Mouse (Mus musculus): ENCODE data around the gene Sprr2i. TPM values are rescaled to one million over a fixed set of nuclear protein-coding genes. Genes with fewer than 3 reads are reported as not detected.

Gene Sprr2i
- not detected for total RNA-seq (2021)
- long read RNA-seq, experiment 1: 0 reads
- long read RNA-seq, experiment 2: 0 reads

GRCm38 (mm10) chr3:92407691-92408090 is at the start of gene Sprr2i:
Gene Sprr2i, plus strand, starts transcription at chr3:92407991.
- intact Hi-C loops (cut with DNase I): no loop called here

GRCm38 (mm10) chr3:92361619-92362018 is 46.2 kb upstream of the Sprr2i start:
- no peak for DNase-seq (ENCODE audit: low spot score in 2 of 2)
- intact Hi-C loops (cut with DNase I): no loop called here

More at GRCm38 (mm10) chr3:92407691-92408090, at the start of gene Sprr2i:
- DNase-seq (ENCODE audit: low spot score in 2 of 2): no peak

GRCm38 (mm10) chr3:92364887-92365286 is 42.9 kb upstream of the Sprr2i start, which contains the start of gene Sprr2f:
Gene Sprr2f, plus strand, starts transcription at chr3:92365187.
- intact Hi-C loops (cut with DNase I): no loop called here
- no peak for DNase-seq (ENCODE audit: low spot score in 2 of 2)

DNA sequence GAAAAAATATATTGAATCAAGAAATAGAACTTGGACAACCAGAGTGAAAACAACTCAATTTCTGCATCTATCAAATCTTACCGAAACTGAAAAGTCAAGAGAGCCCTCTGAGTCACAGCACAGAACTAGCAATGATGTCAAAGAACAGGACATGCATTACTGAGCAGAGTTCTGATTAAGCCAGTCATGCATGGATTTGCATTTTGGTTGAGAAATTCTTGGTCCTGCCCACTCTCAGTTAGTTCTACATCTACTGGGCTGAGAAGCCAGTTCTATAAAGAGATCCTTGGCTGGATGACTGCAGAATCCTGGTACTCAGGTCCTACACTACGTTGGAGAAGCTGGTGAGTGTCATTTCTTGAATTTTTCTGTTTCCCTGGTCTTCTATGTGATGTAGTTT is 34.2 kb upstream of the Sprr2i start:
- DNase-seq (ENCODE audit: low spot score in 2 of 2): peak in 1 of 2 experiments; percentile 2
- intact Hi-C loops (cut with DNase I): no loop called here

DNA sequence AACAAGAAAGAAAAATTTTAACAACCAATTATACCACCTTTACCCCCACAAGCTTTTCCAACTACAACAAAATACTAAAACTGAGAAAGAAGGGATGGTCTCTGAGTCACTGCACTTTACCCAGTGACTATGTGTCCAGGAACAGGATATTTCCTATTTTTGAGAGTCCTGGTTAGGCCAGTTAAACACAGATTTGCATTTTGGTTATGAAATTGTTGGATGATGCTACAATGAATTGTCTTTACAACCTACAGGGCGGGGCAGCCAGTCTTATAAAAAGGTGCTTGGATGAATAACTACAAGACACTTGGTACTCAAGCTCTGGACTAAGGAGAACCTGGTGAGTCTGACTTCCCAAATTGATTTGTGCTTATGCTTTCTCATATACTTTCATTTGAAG is 22.4 kb upstream of the Sprr2i start, which contains the start of gene Sprr2h:
Sprr2h (plus strand) TSS at position 301 of the 400 bp plus-strand sequence.
- intact Hi-C loops (cut with DNase I): no loop called here
- DNase-seq (ENCODE audit: low spot score in 2 of 2): no peak

DNA sequence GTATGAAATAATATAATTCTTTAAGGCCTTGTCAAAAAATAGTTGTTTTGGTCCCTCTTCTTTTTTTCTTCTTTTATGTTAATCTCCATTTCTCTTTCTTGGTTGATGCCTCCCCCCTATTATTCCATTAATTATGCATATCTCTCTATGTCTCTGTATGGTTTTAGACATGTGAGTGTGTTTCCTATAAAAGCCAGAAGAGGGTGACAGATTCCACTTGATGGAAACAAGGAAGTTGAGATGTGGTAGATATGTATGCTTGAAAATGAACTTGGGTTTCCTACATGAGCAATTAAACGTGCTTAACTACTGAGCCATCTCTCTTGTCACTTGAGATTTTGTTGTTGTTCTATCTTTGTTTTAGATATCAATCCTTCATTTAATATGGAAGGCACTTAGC is 13.5 kb upstream of the Sprr2i start:
- intact Hi-C loops (cut with DNase I): loop anchor here (5.0 to 10.0 kb wide), 3 partner anchors 118 to 242 kb away; partner anchors contain the start of gene 2210017I01Rik
- peak; percentile 8 to 15 for DNase-seq (ENCODE audit: low spot score in 2 of 2)

DNA sequence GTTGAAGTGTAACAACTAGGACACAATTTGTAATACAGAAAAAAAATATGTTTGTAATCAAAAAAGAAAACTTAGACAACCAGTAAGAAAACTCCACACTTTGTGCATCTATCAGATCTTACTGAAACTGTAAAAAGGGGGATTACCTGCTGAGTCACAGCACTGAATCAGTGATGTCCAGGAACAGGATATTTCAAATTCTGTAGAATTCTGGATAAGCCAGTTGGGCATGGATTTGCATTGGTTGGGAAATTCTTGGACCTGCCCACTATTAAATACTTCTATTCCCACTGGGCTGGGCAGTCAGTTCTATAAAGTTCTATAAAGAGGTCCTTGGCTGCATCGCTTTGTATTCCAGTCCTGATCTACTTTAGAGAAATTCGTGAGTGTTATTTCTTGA is 10.0 kb downstream of the Sprr2i start, which contains the start of gene Sprr2j-ps:
Sprr2j-ps (plus strand) TSS at position 301 of the 400 bp plus-strand sequence.
- intact Hi-C loops (cut with DNase I): no loop called here

GRCm38 (mm10) chr3:92429323-92429722 is 21.5 kb downstream of the Sprr2i start, which contains the start of gene Gm9774:
Gene Gm9774, minus strand, starts transcription at chr3:92429423.
- no peak for DNase-seq (ENCODE audit: low spot score in 2 of 2)
- intact Hi-C loops (cut with DNase I): no loop called here

More for the DNA sequence above, 10.0 kb downstream of the Sprr2i start, which contains the start of gene Sprr2j-ps:
- no peak for DNase-seq (ENCODE audit: low spot score in 2 of 2)

DNA sequence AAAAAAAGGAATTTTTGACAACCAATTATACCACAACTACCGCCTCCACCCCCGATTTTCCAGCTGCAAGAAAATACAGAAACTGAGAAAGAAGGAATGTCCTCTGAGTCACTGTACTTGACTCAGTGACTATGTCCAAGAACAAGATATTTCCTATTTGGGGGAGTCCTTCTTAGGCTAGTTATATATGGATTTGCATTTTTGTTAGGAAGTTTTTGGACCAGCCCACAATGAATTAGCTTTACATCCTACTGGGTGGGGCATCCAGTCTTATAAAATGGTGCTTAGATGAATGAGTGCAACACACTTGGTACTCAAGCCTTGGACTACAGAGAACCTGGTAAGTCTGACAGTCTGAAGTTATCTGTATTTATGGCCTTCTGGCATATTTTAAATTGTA is 24.5 kb downstream of the Sprr2i start, which contains the start of gene Sprr2k:
Sprr2k (plus strand) TSS at position 301 of the 400 bp plus-strand sequence.
- intact Hi-C loops (cut with DNase I): no loop called here
- DNase-seq (ENCODE audit: low spot score in 2 of 2): no peak

GRCm38 (mm10) chr3:92438689-92439088 is 30.9 kb downstream of the Sprr2i start, which contains the start of gene Sprr1b:
Gene Sprr1b, minus strand, starts transcription at chr3:92438789.
- no peak for DNase-seq (ENCODE audit: low spot score in 2 of 2)
- intact Hi-C loops (cut with DNase I): no loop called here

- no peak for DNase-seq (ENCODE audit: low spot score in 2 of 2)
- intact Hi-C loops (cut with DNase I): no loop called here
Observed at GRCm38 (mm10) chr3:92440177-92440576, 32.4 kb downstream of the Sprr2i start.

DNA sequence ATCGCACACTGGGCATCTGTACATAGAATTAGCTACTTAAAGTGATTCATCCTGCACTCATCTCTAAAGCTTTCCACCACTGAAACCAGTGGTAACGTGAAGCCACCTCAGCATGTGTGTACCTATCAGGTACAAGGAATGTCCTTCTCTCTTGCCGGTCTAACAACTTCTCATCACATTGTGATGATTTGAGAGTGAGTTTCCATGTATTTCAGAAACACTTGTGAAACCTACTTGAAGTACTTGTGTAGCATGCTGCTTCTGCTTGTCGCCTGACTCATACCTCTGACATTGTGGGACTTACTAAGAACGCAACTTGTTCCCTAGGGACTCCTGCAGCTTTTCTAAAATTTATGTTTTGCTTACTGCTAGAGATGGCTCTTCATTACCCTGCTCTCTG is 47.4 kb downstream of the Sprr2i start:
- intact Hi-C loops (cut with DNase I): no loop called here

GRCm38 (mm10) chr3:92458620-92459019 is 50.8 kb downstream of the Sprr2i start, which contains the start of gene Sprr3:
Gene Sprr3, minus strand, starts transcription at chr3:92458720.
- no peak for DNase-seq (ENCODE audit: low spot score in 2 of 2)

More for the DNA sequence above, 47.4 kb downstream of the Sprr2i start:
- no peak for DNase-seq (ENCODE audit: low spot score in 2 of 2)

More at GRCm38 (mm10) chr3:92458620-92459019, 50.8 kb downstream of the Sprr2i start, which contains the start of gene Sprr3:
- intact Hi-C loops (cut with DNase I): no loop called here

Other genes starting within 250 kb of the Sprr2i start
- gene Sprr2a1, start 192.2 kb upstream of the Sprr2i start, total RNA-seq (2021): not detected
- not detected for gene Sprr2a2, start 192.1 kb upstream of the Sprr2i start, total RNA-seq (2021)
- gene Sprr2a3, start 122.6 kb upstream of the Sprr2i start, total RNA-seq (2021): not detected
- gene Sprr2b, start 91.4 kb upstream of the Sprr2i start, total RNA-seq (2021): not detected
- gene Sprr2d, start 68.9 kb upstream of the Sprr2i start, total RNA-seq (2021): not detected
- gene Sprr2e, start 55.8 kb upstream of the Sprr2i start, total RNA-seq (2021): not detected
- not detected for gene Sprr2f, start 42.8 kb upstream of the Sprr2i start, total RNA-seq (2021)
- gene Sprr2h, start 22.3 kb upstream of the Sprr2i start, total RNA-seq (2021): not detected
- not detected for gene Sprr2j-ps, start 10.1 kb downstream of the Sprr2i start, total RNA-seq (2021)
- gene Gm9774, start 21.4 kb downstream of the Sprr2i start, total RNA-seq (2021): 1 to 10 TPM; 1.4 to 3.5 TPM
- not detected for gene Sprr2k, start 24.6 kb downstream of the Sprr2i start, total RNA-seq (2021)
- gene Sprr1b, start 30.8 kb downstream of the Sprr2i start, total RNA-seq (2021): not detected
- not detected for gene Sprr3, start 50.7 kb downstream of the Sprr2i start, total RNA-seq (2021)
- gene Sprr1a, start 77.9 kb downstream of the Sprr2i start, total RNA-seq (2021): not detected
- not detected for gene Sprr4, start 92.5 kb downstream of the Sprr2i start, total RNA-seq (2021)
- gene 2310046K23Rik, start 126.5 kb downstream of the Sprr2i start, total RNA-seq (2021): not detected
- not detected for gene Ivl, start 165.7 kb downstream of the Sprr2i start, total RNA-seq (2021)
- gene Smcp, start 181.0 kb downstream of the Sprr2i start, total RNA-seq (2021): not detected
- gene 2210017I01Rik, start 199.5 kb downstream of the Sprr2i start, total RNA-seq (2021): not detected
- gene Lce6a, start 213.7 kb downstream of the Sprr2i start, total RNA-seq (2021): not detected
- not detected for gene Lce1a1, start 240.3 kb downstream of the Sprr2i start, total RNA-seq (2021)
- gene Lce1b, start 248.9 kb downstream of the Sprr2i start, total RNA-seq (2021): not detected

Data from left cerebral cortex, postnatal 14 days (tissue).